Mouse (Mus musculus) bone marrow macrophage, adult 2 months (primary cell): ENCODE data around the gene Mrpl19.

Source experiments
- CTCF ChIP-seq: IDR thresholded peaks from 2 replicates; pipeline ENCODE4 v1.5.1; 2012; ENCODE audit warnings: low read depth, mild to moderate bottlenecking, low read length, moderate library complexity
- POLR2A ChIP-seq: IDR thresholded peaks from 2 replicates; pipeline ENCODE4 v1.6.1; 2012; ENCODE audit warnings: mild to moderate bottlenecking, low read depth, low read length, borderline replicate concordance

DNA sequence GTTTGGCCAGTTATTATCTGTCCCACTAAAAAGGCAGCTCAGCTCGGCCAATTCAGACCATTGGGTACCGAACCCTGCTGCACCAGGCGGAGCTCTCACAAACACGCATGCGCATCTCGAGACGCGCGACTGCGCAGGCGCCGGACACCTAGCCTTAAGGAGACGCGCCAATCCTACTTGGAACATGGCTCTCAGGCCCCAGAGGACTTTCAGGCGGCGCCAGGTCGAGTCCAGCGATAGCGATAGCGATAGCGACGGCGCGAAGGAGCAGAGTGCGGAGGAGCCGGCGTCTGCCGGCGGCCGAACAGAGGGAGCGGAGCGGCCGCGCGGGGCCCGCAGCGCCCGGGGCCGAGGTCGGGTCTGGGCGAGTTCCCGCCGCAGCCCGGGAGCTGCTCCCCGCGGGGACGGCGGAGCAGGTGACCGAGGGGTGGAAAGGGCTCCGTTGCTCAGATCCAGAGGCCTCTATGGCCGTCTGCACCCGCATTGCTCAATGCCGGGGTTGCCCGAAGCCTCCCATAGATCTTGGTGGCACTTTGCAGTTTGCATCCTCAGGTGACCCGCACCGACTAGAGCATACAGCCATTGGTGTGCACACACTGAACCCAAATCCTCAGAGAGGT, 42.1 kb downstream of the Mrpl19 start, which contains the start of gene Gcfc2:
- TF ChIP-seq CTCF (no peak), POLR2A (0 out of 2 replicates have a peak, but pooled peaks have one; percentile 6)
